Mouse (Mus musculus) heart, adult 2 months (tissue): ENCODE measurements around the gene Serpinb6a. TPM values are rescaled to one million over a fixed set of nuclear protein-coding genes. Genes with fewer than 3 reads are reported as not detected.
A peak's percentile ranks its signal among the peaks of the same experiment; 100 is the strongest.

Experiments
- DNase-seq, 2 experiments: peaks; one replicate each; pipeline ENCODE4 v3.0.0; 2021
- H3K27ac ChIP-seq: fragments of 200-600 bp; 2 replicates; pipeline ENCODE4 v1.8.1; 2022
- H3K27me3 ChIP-seq: fragments of 200-500 bp; 2 replicates; pipeline ENCODE4 v1.6.1; 2012; ENCODE audit warnings: mild to moderate bottlenecking, low read length, inconsistent platforms, mixed read lengths; ENCODE audit not compliant: control insufficient read depth, insufficient read depth
- H3K36me3 ChIP-seq: fragments of 200-500 bp; 2 replicates; pipeline ENCODE4 v1.6.1; 2012; ENCODE audit warnings: low read length, inconsistent platforms; ENCODE audit not compliant: control insufficient read depth, insufficient read depth
- H3K4me1 ChIP-seq: fragments of 200-500 bp; 2 replicates; pipeline ENCODE4 v1.6.1; 2011; ENCODE audit warnings: low read length; ENCODE audit not compliant: control insufficient read depth, insufficient read depth
- H3K4me3 ChIP-seq: fragments of 200-600 bp; 2 replicates; pipeline ENCODE4 v1.8.1; 2022
- H3K79me2 ChIP-seq: fragments of 200-500 bp; replicated peaks from 2 replicates; pipeline ENCODE4 v1.6.1; 2012; ENCODE audit warnings: mild to moderate bottlenecking, inconsistent platforms, low read length, moderate library complexity, mixed read lengths; ENCODE audit not compliant: control insufficient read depth, insufficient read depth
- H3K9ac ChIP-seq: fragments of 200-500 bp; 2 replicates; pipeline ENCODE4 v1.6.1; 2012; ENCODE audit warnings: low read depth, mild to moderate bottlenecking, control low read depth, inconsistent platforms, low read length, mixed read lengths
- CTCF ChIP-seq: fragments of 200-600 bp; IDR thresholded peaks from 2 replicates; pipeline ENCODE4 v1.8.1; 2022; ENCODE audit warnings: antibody characterized with exemption, mild to moderate bottlenecking, moderate library complexity
- EP300 ChIP-seq: fragments of 200-500 bp; IDR thresholded peaks from 2 replicates; pipeline ENCODE4 v1.6.1; 2011; ENCODE audit warnings: low read depth, low read length, control low read depth; ENCODE audit not compliant: insufficient read depth
- POLR2A ChIP-seq: fragments of 200-500 bp; IDR thresholded peaks from 2 replicates; pipeline ENCODE4 v1.6.1; 2011; ENCODE audit warnings: mild to moderate bottlenecking, low read depth, low read length, control low read depth; ENCODE audit not compliant: insufficient read depth
- WGBS: fragments of 180-500 bp; shearing (Covaris S2); methylation state at CpG from one replicate; pipeline ENCODE4 v1.1.7; 2018; 5-methylcytosine and 5-hydroxymethylcytosine counted together
- intact Hi-C: fragments of 180-260 bp; cut with DNase I; formaldehyde crosslinking; loops from one replicate; pipeline ENCODE4 v1.15.1; 2025
- polyA plus RNA-seq: library from polyadenylated mRNA; depleted of rRNA; stranded (reverse); fragments of >200 nt; gene quantifications from 2 replicates; pipeline ENCODE4 v1.2.3, GENCODE M21; 2012
- total RNA-seq, 2 experiments: library from RNA; stranded (reverse); gene quantifications; 2 replicates each; pipeline ENCODE4 v1.2.3; 2021

The Serpinb6a gene
- total and polyA plus RNA-seq, 3 experiments = 51.2 to 111 (median 104) TPM

DNA sequence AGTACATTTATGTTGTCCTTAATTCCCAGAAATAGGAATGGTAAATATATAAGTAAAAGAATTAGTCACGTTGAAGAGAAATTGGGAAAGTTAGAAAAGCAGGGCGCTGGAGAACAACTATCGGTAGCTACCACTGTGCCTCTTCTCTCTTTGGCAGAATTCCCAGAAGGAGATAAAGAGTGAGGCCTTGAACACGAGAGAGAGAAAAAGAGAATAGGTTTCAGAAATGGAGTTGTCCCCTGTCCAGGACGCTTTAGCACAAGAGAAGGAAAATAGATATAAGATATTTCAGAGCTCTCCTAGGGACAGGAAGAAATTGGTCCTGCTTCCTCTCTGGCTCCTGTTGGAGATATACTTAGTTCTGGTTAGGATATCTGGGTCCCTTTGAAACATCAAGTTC, 65.4 kb downstream of the Serpinb6a start:
- intact Hi-C loops = no loop called here
- WGBS = 29% methylated on average over 5 of the region's 5 CpGs
- Histone ChIP-seq H3K27ac (no peak overlapping the region), H3K36me3 (peaks cover 15% of the 10 kb centered on the region), H3K9ac (no peak overlapping the region), H3K79me2 (peaks cover 8% of the 10 kb centered on the region), H3K4me1 (peaks cover 5% of the 10 kb centered on the region), H3K4me3 (no peak overlapping the region), H3K27me3 (no peaks in the 10 kb centered on the region)
- no peak for TF ChIP-seq CTCF
- no peak for TF ChIP-seq EP300
- no peak for TF ChIP-seq POLR2A
- no peak for DNase-seq

DNA sequence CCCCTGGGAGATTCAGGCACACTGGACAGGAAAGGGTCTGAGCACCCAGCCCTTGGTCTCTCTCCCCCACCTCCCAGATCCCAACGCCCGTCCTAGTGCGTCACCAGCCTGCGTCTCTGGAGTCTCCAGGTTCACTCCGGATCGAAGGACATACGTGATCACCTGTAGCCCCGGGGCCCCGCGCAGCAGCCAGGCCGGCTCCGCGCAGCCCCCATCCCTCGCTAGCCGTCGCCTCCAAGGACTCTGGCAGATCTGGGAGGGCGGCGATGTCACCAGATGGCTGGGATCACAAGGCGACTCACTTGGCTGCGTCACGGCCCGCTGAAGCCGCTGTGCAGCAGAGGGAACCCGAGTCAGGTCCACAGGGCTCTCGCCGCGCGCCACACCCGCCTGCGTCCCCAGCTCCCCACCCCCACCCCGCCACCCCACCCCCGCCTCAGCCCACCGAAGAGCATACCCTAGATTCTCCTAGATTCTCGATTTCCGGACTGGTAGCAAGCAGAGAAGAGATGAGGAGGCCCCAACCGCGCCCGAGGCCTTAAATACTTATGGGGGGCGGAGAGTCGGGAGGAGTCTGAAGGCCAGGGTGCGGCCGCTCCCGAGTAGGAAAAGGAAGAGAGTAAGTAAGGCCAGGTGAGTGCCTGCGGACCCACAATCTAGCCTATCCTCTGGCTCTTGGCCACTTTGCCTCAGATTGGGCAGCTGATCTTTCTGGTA, 67.0 kb downstream of the Serpinb6a start:
- under 1% methylated on average over 44 of the region's 44 CpGs for WGBS
- intact Hi-C loops = no loop called here
- peaks cover 8% of the 10 kb centered on the region for H3K79me2 ChIP-seq
- TF ChIP-seq POLR2A = peak; percentile 52
- TF ChIP-seq EP300 = no peak
- peak overlapping the region; percentile 92 for H3K4me3 ChIP-seq
- peak; percentile 82 to 84 for DNase-seq
- peak overlapping the region; percentile 100 for H3K9ac ChIP-seq
- peak overlapping the region; percentile 95 for H3K27ac ChIP-seq
- no peaks in the 10 kb centered on the region for H3K27me3 ChIP-seq
- peaks cover 25% of the 10 kb centered on the region for H3K36me3 ChIP-seq
- H3K4me1 ChIP-seq = peaks cover 8% of the 10 kb centered on the region

DNA sequence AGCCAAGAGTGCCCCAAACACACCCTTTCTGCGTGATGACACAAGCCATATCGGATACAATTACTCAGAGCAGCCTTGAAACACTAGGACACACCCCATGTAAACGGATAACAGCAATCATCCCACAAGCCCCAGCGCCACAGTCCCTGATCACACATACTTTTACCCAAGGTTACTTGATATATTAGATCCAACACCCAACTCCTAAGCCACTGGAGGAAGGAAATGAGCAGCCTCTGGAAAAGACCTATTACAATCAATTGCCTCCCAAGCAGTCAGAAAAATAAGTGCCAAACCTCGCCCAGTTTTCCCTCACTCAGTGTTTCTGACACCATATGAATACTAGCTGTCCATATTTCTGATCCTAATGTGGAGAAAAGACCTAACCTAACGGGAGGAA, 67.9 kb downstream of the Serpinb6a start:
- peaks cover 8% of the 10 kb centered on the region for H3K4me1 ChIP-seq
- DNase-seq = peak in 1 of 2 experiments; percentile 23
- H3K79me2 ChIP-seq = peaks cover 8% of the 10 kb centered on the region
- TF ChIP-seq EP300 (no peak), POLR2A (no peak), CTCF (no peak)
- H3K27me3 ChIP-seq = no peaks in the 10 kb centered on the region
- H3K4me3 ChIP-seq = peak overlapping the region; percentile 92
- peaks cover 32% of the 10 kb centered on the region for H3K36me3 ChIP-seq
- H3K27ac ChIP-seq = peak overlapping the region; percentile 95
- intact Hi-C loops = no loop called here
- peak overlapping the region; percentile 100 for H3K9ac ChIP-seq
- WGBS = 29% methylated on average over 6 of the region's 6 CpGs

DNA sequence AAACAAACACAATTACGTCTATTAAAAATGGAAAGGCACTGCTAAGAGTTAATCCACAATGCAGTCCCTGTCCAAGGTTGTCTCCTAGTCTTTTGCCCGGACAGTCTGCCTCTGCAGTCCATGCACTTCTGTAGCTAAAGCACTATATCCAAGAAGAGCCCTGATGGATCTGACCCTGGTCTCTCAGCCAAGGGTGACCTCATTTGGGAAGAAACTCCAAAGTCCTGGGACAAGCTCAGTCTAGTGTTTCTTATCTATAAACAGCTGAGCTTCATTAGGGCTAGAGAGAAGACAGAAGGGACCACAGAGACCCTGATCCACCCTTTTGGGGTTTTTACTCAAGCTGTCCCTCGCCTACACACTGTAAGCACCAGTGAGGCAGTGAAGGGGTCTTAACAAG, 71.7 kb downstream of the Serpinb6a start:
- DNase-seq = peak; percentile 42 to 62
- Histone ChIP-seq H3K4me3 (no peak overlapping the region), H3K27me3 (no peaks in the 10 kb centered on the region), H3K79me2 (peaks cover 8% of the 10 kb centered on the region), H3K9ac (no peak overlapping the region), H3K27ac (no peak overlapping the region; the same call in 1 of the 2 replicates), H3K36me3 (peaks cover 42% of the 10 kb centered on the region), H3K4me1 (peaks cover 6% of the 10 kb centered on the region)
- intact Hi-C loops = no loop called here
- 71% methylated on average over 3 of the region's 3 CpGs for WGBS
- TF ChIP-seq CTCF (no peak), EP300 (no peak), POLR2A (no peak)

DNA sequence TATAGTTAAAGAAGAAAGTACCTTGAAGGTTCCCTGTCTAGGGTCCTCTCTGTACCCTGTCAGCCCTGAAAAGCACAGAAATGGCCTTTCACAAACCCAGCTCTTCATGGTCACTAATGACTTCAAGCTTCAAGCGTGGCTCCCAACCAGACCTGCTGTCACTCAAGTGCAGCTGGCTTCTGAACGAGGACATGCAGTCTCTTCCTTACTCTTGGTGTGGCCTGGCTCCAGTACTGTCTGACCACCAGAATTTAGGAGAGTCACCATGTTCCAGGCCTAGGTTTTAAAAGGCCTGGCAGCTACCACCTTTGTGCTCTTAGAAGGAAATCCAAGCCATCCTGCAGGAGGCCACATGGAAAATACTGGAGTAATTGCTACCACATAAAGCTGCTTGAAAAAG, 72.3 kb downstream of the Serpinb6a start:
- intact Hi-C loops = no loop called here
- DNase-seq = no peak
- Histone ChIP-seq H3K4me3 (no peak overlapping the region), H3K27me3 (no peaks in the 10 kb centered on the region), H3K9ac (no peak overlapping the region), H3K27ac (no peak overlapping the region), H3K79me2 (peaks cover 5% of the 10 kb centered on the region), H3K4me1 (peaks cover 6% of the 10 kb centered on the region), H3K36me3 (peaks cover 42% of the 10 kb centered on the region)
- WGBS = 69% methylated on average over 2 of the region's 2 CpGs
- TF ChIP-seq CTCF = no peak
- no peak for TF ChIP-seq EP300
- TF ChIP-seq POLR2A = no peak

DNA sequence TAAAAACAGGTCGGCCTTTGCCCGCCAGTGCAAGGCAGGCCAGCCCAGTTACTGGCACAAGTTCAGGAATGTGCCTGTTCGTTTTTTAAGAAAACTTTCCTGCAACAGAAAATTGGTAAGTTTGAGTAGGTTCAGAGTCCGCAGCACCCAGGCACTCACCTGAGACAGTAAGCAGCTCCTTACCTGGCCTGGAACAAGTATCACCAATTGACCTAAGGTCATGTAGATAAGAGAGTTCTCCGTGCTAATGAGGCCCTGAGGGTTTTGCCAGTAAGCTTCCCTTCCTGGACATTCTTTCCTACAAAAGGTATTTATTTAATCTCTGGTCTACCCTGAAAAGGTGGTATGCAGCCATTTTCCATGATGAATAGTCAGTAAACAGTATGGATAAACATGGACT, 80.9 kb downstream of the Serpinb6a start:
- H3K9ac ChIP-seq = no peak overlapping the region
- no peaks in the 10 kb centered on the region for H3K79me2 ChIP-seq
- no peaks in the 10 kb centered on the region for H3K27me3 ChIP-seq
- 62% methylated on average over 5 of the region's 5 CpGs for WGBS
- H3K27ac ChIP-seq = no peak overlapping the region
- no peaks in the 10 kb centered on the region for H3K4me1 ChIP-seq
- TF ChIP-seq EP300 (no peak), POLR2A (no peak), CTCF (no peak)
- intact Hi-C loops = no loop called here
- no peak overlapping the region for H3K4me3 ChIP-seq
- peaks cover 25% of the 10 kb centered on the region for H3K36me3 ChIP-seq
- DNase-seq = no peak
